Mouse (Mus musculus) limb, embryonic 14.5 days (tissue): Measurements from ENCODE around the gene Arhgap10. TPM values are rescaled to one million over a fixed set of nuclear protein-coding genes. Genes with fewer than 3 reads are reported as not detected.

Source experiments
- ATAC-seq: fragments of 200-750 bp; cut with Nextera tagmentation; 2 replicates; pipeline ENCODE4 v1.8.0; 2017; ENCODE audit warnings: low read depth, moderate number of reproducible peaks, moderate TSS enrichment; ENCODE audit not compliant: low FRiP score
- DNase-seq: peaks from one replicate; pipeline ENCODE4 v3.0.0-alpha.2; 2015; ENCODE audit warnings: low spot score
- H3K27ac ChIP-seq: fragments of 300-500 bp; sonication (generic); replicated peaks from 2 replicates; pipeline ENCODE4 v1.5.1; 2014; ENCODE audit warnings: low read depth, mild to moderate bottlenecking, low read length, moderate library complexity, mixed read lengths
- H3K27me3 ChIP-seq: fragments of 300-500 bp; sonication (generic); 2 replicates; pipeline ENCODE4 v1.6.1; 2014; ENCODE audit warnings: low read length, mixed read lengths; ENCODE audit not compliant: control insufficient read depth, insufficient read depth
- H3K36me3 ChIP-seq: fragments of 300-500 bp; sonication (generic); 2 replicates; pipeline ENCODE4 v1.6.1; 2014; ENCODE audit warnings: mild to moderate bottlenecking, low read length, moderate library complexity, mixed read lengths; ENCODE audit not compliant: control insufficient read depth, insufficient read depth
- H3K4me1 ChIP-seq: fragments of 300-500 bp; sonication (generic); 2 replicates; pipeline ENCODE4 v1.6.1; 2014; ENCODE audit warnings: antibody characterized with exemption, low read length, mixed read lengths; ENCODE audit not compliant: control insufficient read depth, insufficient read depth
- H3K4me2 ChIP-seq: fragments of 300-500 bp; sonication (generic); replicated peaks from 2 replicates; pipeline ENCODE4 v1.6.1; 2014; ENCODE audit warnings: low read depth, mild to moderate bottlenecking, low read length, moderate library complexity; ENCODE audit not compliant: severe bottlenecking
- H3K4me3 ChIP-seq: fragments of 300-500 bp; sonication (generic); replicated peaks from 2 replicates; pipeline ENCODE4 v1.5.1; 2014; ENCODE audit warnings: low read length
- H3K9ac ChIP-seq: fragments of 300-500 bp; sonication (generic); 2 replicates; pipeline ENCODE4 v1.6.1; 2014; ENCODE audit warnings: mild to moderate bottlenecking, low read depth, low read length, moderate library complexity; ENCODE audit not compliant: severe bottlenecking
- H3K9me3 ChIP-seq: fragments of 300-500 bp; sonication (generic); 2 replicates; pipeline ENCODE4 v1.6.1; 2016; ENCODE audit warnings: low read length; ENCODE audit not compliant: control insufficient read depth
- POLR2A ChIP-seq: fragments of 200-500 bp; IDR thresholded peaks from 2 replicates; pipeline ENCODE4 v1.8.0; 2012; ENCODE audit warnings: inconsistent platforms, mild to moderate bottlenecking, moderate library complexity, borderline replicate concordance; ENCODE audit not compliant: insufficient read depth, insufficient read length; ENCODE audit errors: extremely low read depth
- WGBS: fragments of 180-500 bp; shearing (Covaris S2); extraction: QIAGEN DNeasy Blood & Tissue Kit; methylation state at CpG from one replicate; pipeline ENCODE4 v1.1.7; 2014; 5-methylcytosine and 5-hydroxymethylcytosine counted together
- polyA plus RNA-seq, 2 experiments: library from polyadenylated mRNA; depleted of rRNA in 1 of 2; stranded (reverse) in 1 of 2; unstranded in 1 of 2; fragments of >200 nt; fragmentation: Nextera tagmentation in 1 of 2; extraction: Ambion mirVana in 1 of 2; gene quantifications; 2 replicates each; pipeline versions ENCODE4 v1.2.1 to v1.2.3; 2012 to 2014

Arhgap10 gene
- polyA plus RNA-seq, 2 experiments = 25.1 to 29.3 TPM

- H3K27me3 ChIP-seq = no peaks in the 10 kb centered on the region
- peaks cover 30% of the 10 kb centered on the region; the same call in 1 of the 2 replicates for H3K36me3 ChIP-seq
- H3K9ac ChIP-seq = no peak overlapping the region
- ATAC-seq = no peak
- no peak overlapping the region for H3K4me2 ChIP-seq
- H3K27ac ChIP-seq = no peak overlapping the region
- H3K9me3 ChIP-seq = no peaks in the 10 kb centered on the region
- no peak for TF ChIP-seq POLR2A
- no peaks in the 10 kb centered on the region for H3K4me1 ChIP-seq
- DNase-seq = no peak
- 81% methylated on average over 8 of the region's 8 CpGs for WGBS
- no peak overlapping the region for H3K4me3 ChIP-seq
Observed at GRCm38 (mm10) chr8:77383671-77384070, 134.1 kb downstream of the Arhgap10 start.

- no peak for DNase-seq
- Histone ChIP-seq H3K4me1 (peaks cover 6% of the 10 kb centered on the region), H3K9ac (no peak overlapping the region), H3K27me3 (no peaks in the 10 kb centered on the region), H3K36me3 (peaks cover 22% of the 10 kb centered on the region; the same call in 1 of the 2 replicates), H3K4me3 (no peak overlapping the region), H3K27ac (no peak overlapping the region), H3K4me2 (no peak overlapping the region), H3K9me3 (no peaks in the 10 kb centered on the region)
- ATAC-seq = no peak
- no peak for TF ChIP-seq POLR2A
- WGBS = 18% methylated on average over 6 of the region's 6 CpGs
Observed at GRCm38 (mm10) chr8:77380844-77381243, 136.9 kb downstream of the Arhgap10 start.

GRCm38 (mm10) chr8:77379300-77379699, 138.5 kb downstream of the Arhgap10 start:
- no peaks in the 10 kb centered on the region for H3K9me3 ChIP-seq
- no peak for TF ChIP-seq POLR2A
- peaks cover 20% of the 10 kb centered on the region; the same call in 1 of the 2 replicates for H3K36me3 ChIP-seq
- WGBS = 67% methylated on average over 11 of the region's 11 CpGs
- no peak overlapping the region for H3K9ac ChIP-seq
- H3K27ac ChIP-seq = no peak overlapping the region
- ATAC-seq (no peak), DNase-seq (peak; percentile 18)
- H3K4me3 ChIP-seq = no peak overlapping the region
- no peaks in the 10 kb centered on the region for H3K27me3 ChIP-seq
- no peak overlapping the region for H3K4me2 ChIP-seq
- H3K4me1 ChIP-seq = peaks cover 6% of the 10 kb centered on the region

GRCm38 (mm10) chr8:77376451-77376853, 141.3 kb downstream of the Arhgap10 start:
- Histone ChIP-seq H3K9me3 (no peaks in the 10 kb centered on the region), H3K4me1 (peaks cover 6% of the 10 kb centered on the region), H3K4me2 (no peak overlapping the region), H3K27ac (no peak overlapping the region), H3K9ac (no peak overlapping the region), H3K4me3 (no peak overlapping the region), H3K27me3 (no peaks in the 10 kb centered on the region), H3K36me3 (peaks cover 15% of the 10 kb centered on the region)
- no peak for DNase-seq
- no peak for TF ChIP-seq POLR2A
- ATAC-seq = no peak
- WGBS = 7% methylated on average over 5 of the region's 5 CpGs

GRCm38 (mm10) chr8:77375999-77376398, 141.8 kb downstream of the Arhgap10 start:
- H3K4me1 ChIP-seq = peaks cover 6% of the 10 kb centered on the region
- H3K9ac ChIP-seq = no peak overlapping the region
- H3K4me2 ChIP-seq = no peak overlapping the region
- 84% methylated on average over 2 of the region's 2 CpGs for WGBS
- ATAC-seq (no peak), DNase-seq (no peak)
- no peaks in the 10 kb centered on the region for H3K9me3 ChIP-seq
- no peak for TF ChIP-seq POLR2A
- peaks cover 15% of the 10 kb centered on the region for H3K36me3 ChIP-seq
- H3K4me3 ChIP-seq = no peak overlapping the region
- H3K27ac ChIP-seq = no peak overlapping the region
- H3K27me3 ChIP-seq = no peaks in the 10 kb centered on the region

GRCm38 (mm10) chr8:77371006-77371405, 146.7 kb downstream of the Arhgap10 start:
- no peaks in the 10 kb centered on the region for H3K9me3 ChIP-seq
- peaks cover 6% of the 10 kb centered on the region for H3K36me3 ChIP-seq
- WGBS = 89% methylated on average over 6 of the region's 6 CpGs
- DNase-seq (no peak), ATAC-seq (no peak)
- no peak overlapping the region for H3K4me3 ChIP-seq
- H3K9ac ChIP-seq = no peak overlapping the region
- H3K27me3 ChIP-seq = no peaks in the 10 kb centered on the region
- H3K27ac ChIP-seq = no peak overlapping the region
- TF ChIP-seq POLR2A = no peak
- H3K4me2 ChIP-seq = no peak overlapping the region
- peaks cover 6% of the 10 kb centered on the region; the same call in 1 of the 2 replicates for H3K4me1 ChIP-seq
